In the genomic region with DNA sequence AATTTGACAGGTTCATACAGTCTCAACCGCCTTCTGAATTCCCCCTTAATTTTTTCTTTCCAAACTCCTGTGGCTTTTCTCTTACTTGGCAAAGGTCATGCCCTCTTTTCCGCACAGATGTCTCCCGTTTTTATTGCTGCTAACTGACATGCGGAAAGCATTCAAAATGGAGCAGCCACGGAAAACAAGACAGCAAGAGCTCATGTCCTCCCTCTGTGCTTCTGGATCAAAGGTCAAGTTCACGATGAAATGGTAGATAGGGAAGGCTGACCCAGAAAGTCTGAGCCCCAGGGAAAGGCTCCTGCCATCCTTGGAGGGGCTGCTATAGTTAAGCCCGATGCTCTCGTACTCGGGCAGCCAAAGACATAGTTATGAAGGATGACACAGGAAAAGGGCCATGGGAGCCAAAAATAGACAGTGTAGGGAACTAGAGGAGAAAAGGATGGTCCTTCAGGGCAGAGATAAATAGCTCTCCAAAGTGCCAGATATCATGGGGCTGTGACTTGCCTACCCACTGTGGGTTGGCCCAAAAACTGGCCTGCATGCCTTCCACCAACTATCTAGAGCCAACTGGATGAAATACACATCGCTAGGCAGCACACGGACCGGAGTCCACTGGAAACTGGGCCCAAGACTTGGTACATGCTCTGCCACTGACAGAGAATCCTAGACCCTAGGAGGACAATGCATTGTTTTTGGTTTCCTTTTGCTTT, we compare ENCODE assay signal across 26 mouse cellular contexts. TPM values are rescaled to one million over a fixed set of nuclear protein-coding genes. Genes with fewer than 3 reads are reported as not detected.
A peak's percentile ranks its signal among the peaks of the same experiment; 100 is the strongest.
DNase-seq lines count a peak whose midpoint lies in the region; ATAC-seq and TF ChIP-seq lines count a peak whose summit lies in the region.
"Had no signal": no experiment of that assay in that cellular context is flagged by ENCODE, and none has a peak within 500 bp of the region (broad histone marks: within the 10 kb centered on the region; RNA-seq: fewer than 3 reads in every experiment).

No protein-coding gene starts in this region.

- H3K4me3 ChIP-seq in liver, adult 2 months (ENCODE audit: insufficient read depth, low read depth, low read length): no peak overlapping the region
- no peak overlapping the region for H3K4me3 ChIP-seq in liver, embryonic 12.5 days
- H3K4me3 ChIP-seq in cerebellum, adult 2 months (replicated peaks; ENCODE audit: insufficient read depth, low read depth, low read length): no peak overlapping the region
- H3K4me3 ChIP-seq: embryonic facial prominence, embryonic 10.5 days; forebrain, embryonic 15.5 days; limb, embryonic 15.5 days; midbrain, embryonic 12.5 days; neural tube, embryonic 15.5 days had no signal

- WGBS in liver, adult 2 months: 60% methylated on average over 12 of the region's 12 CpGs
- WGBS in liver, embryonic 12.5 days (ENCODE audit: insufficient replicate concordance): 66% methylated on average over 12 of the region's 12 CpGs
- WGBS in cerebellum, adult 2 months: 23% methylated on average over 12 of the region's 12 CpGs

- no peaks in the 10 kb centered on the region for H3K27me3 ChIP-seq in liver, adult 2 months (ENCODE audit: control insufficient read depth, insufficient read depth, low read length)
- no peaks in the 10 kb centered on the region for H3K27me3 ChIP-seq in liver, embryonic 12.5 days (replicated peaks)
- H3K27me3 ChIP-seq in cerebellum, adult 2 months (ENCODE audit: control insufficient read depth, insufficient read depth, low read length): no peaks in the 10 kb centered on the region
- H3K27me3 ChIP-seq: CH12.LX; forebrain, embryonic 15.5 days; limb, embryonic 15.5 days; neural tube, embryonic 15.5 days; Patski had no signal

- no peak overlapping the region for H3K4me2 ChIP-seq in liver, embryonic 12.5 days
- H3K4me2 ChIP-seq: forebrain, embryonic 15.5 days; heart, embryonic 11.5 days; limb, embryonic 15.5 days; midbrain, embryonic 12.5 days; neural tube, embryonic 15.5 days had no signal

- DNase-seq in liver, adult 2 months (ENCODE audit: extremely low read depth, low read depth, low spot score): peak; percentile 69
- DNase-seq in cerebellum, adult 2 months: peak; percentile 49 to 75
- DNase-seq in cerebellum, postnatal 25 days: peak; percentile 62 to 64
- no peak for DNase-seq in urinary bladder, postnatal 10 days (ENCODE audit: low spot score)
- DNase-seq in right cerebral cortex, postnatal 25 days: no peak
- DNase-seq in kidney, postnatal 36 days: no peak
- DNase-seq: adrenal gland, postnatal 36 days; gastrocnemius, postnatal 14 days; heart, adult 11 months; kidney, adult 9 months; kidney, postnatal 25 days; liver, postnatal 0 days had no signal

- TF ChIP-seq POLR2A in liver, adult 2 months (IDR thresholded peaks at IDR 0.05; ENCODE audit: extremely low read depth, insufficient read depth, low read length): no peak
- TF ChIP-seq POLR2A in cerebellum, adult 2 months (IDR thresholded peaks at IDR 0.05; ENCODE audit: borderline replicate concordance, insufficient read depth, low read length): no peak

- H3K79me2 ChIP-seq in liver, adult 2 months (ENCODE audit: control insufficient read depth, insufficient read depth, low read length): no peaks in the 10 kb centered on the region

- H3K27ac ChIP-seq in liver, adult 2 months (replicated peaks; ENCODE audit: insufficient read depth, low read depth, low read length): peak overlapping the region; percentile 22; the same call in 1 of the 2 replicates
- no peak overlapping the region for H3K27ac ChIP-seq in liver, embryonic 12.5 days
- H3K27ac ChIP-seq in cerebellum, adult 2 months (ENCODE audit: insufficient read depth, low read length): peak overlapping the region; percentile 26
- H3K27ac ChIP-seq: embryonic facial prominence, embryonic 10.5 days; forebrain, embryonic 15.5 days; hindbrain, postnatal 0 days; limb, embryonic 15.5 days; macrophage; midbrain, embryonic 12.5 days; neural tube, embryonic 15.5 days had no signal

- ATAC-seq in liver, embryonic 12.5 days: no peak
- ATAC-seq: forebrain, embryonic 15.5 days; hindbrain, postnatal 0 days; intestine, embryonic 16.5 days; liver, postnatal 0 days; lung, postnatal 0 days; Patski had no signal

- peaks cover 13% of the 10 kb centered on the region for H3K4me1 ChIP-seq in liver, adult 2 months (ENCODE audit: control insufficient read depth, insufficient read depth, low read length)
- peaks cover 35% of the 10 kb centered on the region for H3K4me1 ChIP-seq in liver, embryonic 12.5 days
- peaks cover 9% of the 10 kb centered on the region; the same call in 1 of the 2 replicates for H3K4me1 ChIP-seq in cerebellum, adult 2 months (ENCODE audit: control insufficient read depth, insufficient read depth, low read length)

- no peak overlapping the region for H3K9ac ChIP-seq in liver, adult 2 months (ENCODE audit: low read depth, low read length)
- H3K9ac ChIP-seq in liver, embryonic 12.5 days: no peak overlapping the region
- H3K9ac ChIP-seq: forebrain, embryonic 15.5 days; limb, embryonic 15.5 days; liver, postnatal 0 days; midbrain, embryonic 12.5 days; neural tube, embryonic 15.5 days had no signal

- 0 out of 2 replicates have a peak, but pooled peaks cover 2% of the 10 kb centered on the region for H3K9me3 ChIP-seq in liver, embryonic 12.5 days (replicated peaks)
- H3K9me3 ChIP-seq: embryonic facial prominence, embryonic 10.5 days; forebrain, embryonic 15.5 days; limb, embryonic 15.5 days; midbrain, embryonic 12.5 days; neural tube, embryonic 15.5 days had no signal

- no peak for TF ChIP-seq CTCF in liver, adult 2 months (IDR thresholded peaks at IDR 0.05; ENCODE audit: low read depth, low read length)
- no peak for TF ChIP-seq CTCF in cerebellum, adult 2 months (IDR thresholded peaks at IDR 0.05; ENCODE audit: borderline replicate concordance, insufficient read depth, low read depth, low read length)

- no peaks in the 10 kb centered on the region for H3K36me3 ChIP-seq in liver, adult 2 months (ENCODE audit: control insufficient read depth, insufficient read depth, low read length)
- no peaks in the 10 kb centered on the region for H3K36me3 ChIP-seq in liver, embryonic 12.5 days
- H3K36me3 ChIP-seq: embryonic facial prominence, embryonic 10.5 days; forebrain, embryonic 15.5 days; G1E; limb, embryonic 15.5 days; midbrain, embryonic 12.5 days; neural tube, embryonic 15.5 days had no signal

RNA-seq across cellular contexts. Expression of a gene that starts 5.6 kb away (rescaled TPM):
- 27.8 and 32.8 TPM in 2 replicates for total RNA-seq in liver, adult 2 months (2014; rRNA removed)
- polyA plus RNA-seq in liver, adult 2 months (2012; rRNA removed): 10.6 and 17.8 TPM in 2 replicates
- 3.3 and 4.5 TPM in 2 replicates for polyA plus RNA-seq in liver, embryonic 12.5 days (2016; fragmentation: Nextera tagmentation; extraction: Ambion mirVana)
- polyA plus RNA-seq in cerebellum, adult 2 months (2012; rRNA removed): 59.9 and 61.6 TPM in 2 replicates

Comparison
In these comparisons a context has a peak if more than half of its experiments do, and no peak if none do; other contexts are left out.
1. DNase-seq: peak in liver, adult 2 months (single experiment), cerebellum, adult 2 months (2 of 2) and cerebellum, postnatal 25 days (2 of 2); none in urinary bladder, postnatal 10 days (single experiment), right cerebral cortex, postnatal 25 days (single experiment) and kidney, postnatal 36 days (0 of 2).